Mouse (Mus musculus) gastrocnemius, postnatal 10 days (tissue): ENCODE measurements around the gene Fth1. TPM values are rescaled to one million over a fixed set of nuclear protein-coding genes. Genes with fewer than 3 reads are reported as not detected.
"Not testable (repeated sequence)": the region's sequence is repeated elsewhere in the genome, so short reads cannot be mapped to it uniquely, and the experiment has no call there.

ENCODE experiments used
- DNase-seq: peaks from one replicate; pipeline ENCODE4 v3.0.0; 2021; ENCODE audit warnings: mixed read lengths
- total RNA-seq, 2 experiments: library from RNA; stranded (reverse); gene quantifications; 2 replicates each; pipeline ENCODE4 v1.2.3; 2021

Fth1 gene
- total RNA-seq, 2 experiments from 2014 or later, result 2,152 to 2,273 TPM

GRCm38 (mm10) chr19:9960769-9961168 is 19.6 kb upstream of the Fth1 start:
- no peak for DNase-seq

GRCm38 (mm10) chr19:9964205-9964916 is 16.0 kb upstream of the Fth1 start:
- no peak for DNase-seq

GRCm38 (mm10) chr19:9966096-9966867 is 14.1 kb upstream of the Fth1 start:
- DNase-seq, result no peak

- DNase-seq, result no peak
These were observed 12.2 kb upstream of the Fth1 start for GRCm38 (mm10) chr19:9968081-9968787.

- DNase-seq, result not testable (repeated sequence)
These were observed 5.5 kb upstream of the Fth1 start for GRCm38 (mm10) chr19:9974853-9975252.

- no peak for DNase-seq
These were observed 3.3 kb upstream of the Fth1 start for GRCm38 (mm10) chr19:9977085-9977484.

- DNase-seq, result peak; percentile 83
These were observed 1.9 kb upstream of the Fth1 start for GRCm38 (mm10) chr19:9978431-9978951.

GRCm38 (mm10) chr19:9979156-9979555 is 1.2 kb upstream of the Fth1 start:
- no peak for DNase-seq

GRCm38 (mm10) chr19:9981621-9982020 is 1.2 kb downstream of the Fth1 start:
- DNase-seq, result no peak

GRCm38 (mm10) chr19:9982151-9982851 is 1.9 kb downstream of the Fth1 start:
- DNase-seq, result peak; percentile 97

- DNase-seq, result peak; percentile 75
These were observed 2.6 kb downstream of the Fth1 start for GRCm38 (mm10) chr19:9982852-9983542.

GRCm38 (mm10) chr19:9984111-9985055 is 4.0 kb downstream of the Fth1 start:
- no peak for DNase-seq

GRCm38 (mm10) chr19:9985190-9985899 is 4.9 kb downstream of the Fth1 start:
- DNase-seq, result no peak

GRCm38 (mm10) chr19:9985900-9986421 is 5.6 kb downstream of the Fth1 start:
- DNase-seq, result no peak

GRCm38 (mm10) chr19:9987192-9987591 is 6.8 kb downstream of the Fth1 start:
- DNase-seq, result no peak

GRCm38 (mm10) chr19:9987593-9987992 is 7.2 kb downstream of the Fth1 start:
- no peak for DNase-seq

- no peak for DNase-seq
These were observed 8.9 kb downstream of the Fth1 start for GRCm38 (mm10) chr19:9989171-9989883.

- no peak for DNase-seq
These were observed 9.5 kb downstream of the Fth1 start for GRCm38 (mm10) chr19:9989884-9990256.

GRCm38 (mm10) chr19:9991304-9991703 is 10.9 kb downstream of the Fth1 start:
- peak; percentile 86 for DNase-seq
